Mouse (Mus musculus): ENCODE results near the gene Atxn7l2.

The Atxn7l2 gene

GRCm38 (mm10) chr3:108205601-108206000 lies 5.1 kb downstream of the Atxn7l2 start:
- DNase-seq = no peak

- DNase-seq = peak in 1 of 2 experiments; percentile 12
Measured at GRCm38 (mm10) chr3:108204470-108204869, 6.3 kb downstream of the Atxn7l2 start.

GRCm38 (mm10) chr3:108203621-108204325 lies 7.0 kb downstream of the Atxn7l2 start:
- peak; percentile 90 to 91 for DNase-seq

GRCm38 (mm10) chr3:108203212-108203611 lies 7.5 kb downstream of the Atxn7l2 start:
- peak; percentile 43 to 48 for DNase-seq

GRCm38 (mm10) chr3:108202506-108202905 lies 8.2 kb downstream of the Atxn7l2 start:
- DNase-seq = peak in 1 of 2 experiments; percentile 19

- DNase-seq = peak; percentile 88 to 89
Measured at GRCm38 (mm10) chr3:108200329-108201323, 10.1 kb downstream of the Atxn7l2 start, which contains the start of gene Cyb561d1. Gene Cyb561d1, minus strand, starts transcription at chr3:108201212.

GRCm38 (mm10) chr3:108199231-108199630 lies 11.5 kb downstream of the Atxn7l2 start:
- DNase-seq = peak in 1 of 2 experiments; percentile 19

- peak; percentile 55 to 61 for DNase-seq
Measured at GRCm38 (mm10) chr3:108197066-108197497, 13.7 kb downstream of the Atxn7l2 start.

GRCm38 (mm10) chr3:108195941-108196590 lies 14.7 kb downstream of the Atxn7l2 start:
- DNase-seq = peak; percentile 29 to 49

- DNase-seq = no peak
Measured at GRCm38 (mm10) chr3:108195287-108195686, 15.4 kb downstream of the Atxn7l2 start.

- no peak for DNase-seq
Measured at GRCm38 (mm10) chr3:108193686-108194085, 17.0 kb downstream of the Atxn7l2 start.

GRCm38 (mm10) chr3:108189897-108190296 lies 20.8 kb downstream of the Atxn7l2 start:
- DNase-seq = peak in 1 of 2 experiments; percentile 20

- DNase-seq = peak; percentile 56 to 60
Measured at GRCm38 (mm10) chr3:108188716-108189490, 21.8 kb downstream of the Atxn7l2 start.

- peak in 1 of 2 experiments; percentile 30 for DNase-seq
Measured at GRCm38 (mm10) chr3:108187111-108187795, 23.5 kb downstream of the Atxn7l2 start.

GRCm38 (mm10) chr3:108186098-108187047 lies 24.4 kb downstream of the Atxn7l2 start, which contains the start of gene Amigo1:
Gene Amigo1, plus strand, starts transcription at chr3:108186335.
- peak; percentile 61 to 82 for DNase-seq

GRCm38 (mm10) chr3:108185460-108186097 lies 25.2 kb downstream of the Atxn7l2 start:
- DNase-seq = no peak

- no peak for DNase-seq
Measured at GRCm38 (mm10) chr3:108184742-108185141, 26.0 kb downstream of the Atxn7l2 start.

GRCm38 (mm10) chr3:108180514-108180913 lies 30.2 kb downstream of the Atxn7l2 start:
- DNase-seq = no peak
